Mouse (Mus musculus): Measurements from ENCODE around the gene Luzp1. TPM values are rescaled to one million over a fixed set of nuclear protein-coding genes. Genes with fewer than 3 reads are reported as not detected.
A peak's percentile ranks its signal among the peaks of the same experiment; 100 is the strongest.

The Luzp1 gene
- polyA plus RNA-seq, 1 experiment = 48.0 TPM

- TF ChIP-seq CTCF (IDR thresholded peaks at IDR 0.05; ENCODE audit: borderline replicate concordance, insufficient read depth, low read depth, low read length) = peak; percentile 93
- no peak for TF ChIP-seq POLR2A (IDR thresholded peaks at IDR 0.05; ENCODE audit: borderline replicate concordance, insufficient read depth, low read length)
- no peaks in the 10 kb centered on the region for H3K4me1 ChIP-seq (ENCODE audit: control insufficient read depth, insufficient read depth, low read length)
- H3K27me3 ChIP-seq (ENCODE audit: control insufficient read depth, insufficient read depth, low read length) = no peaks in the 10 kb centered on the region
- WGBS = 6% methylated on average over 10 of the region's 10 CpGs
- H3K4me3 ChIP-seq (replicated peaks; ENCODE audit: insufficient read depth, low read depth, low read length) = peak overlapping the region; percentile 43
- no peak overlapping the region for H3K27ac ChIP-seq (ENCODE audit: insufficient read depth, low read length)
- peak; percentile 53 to 82 for DNase-seq
Measured at GRCm38 (mm10) chr4:136454850-136455260, 14.7 kb upstream of the Luzp1 start.

GRCm38 (mm10) chr4:136456516-136457218, 12.9 kb upstream of the Luzp1 start:
- no peaks in the 10 kb centered on the region for H3K4me1 ChIP-seq (ENCODE audit: control insufficient read depth, insufficient read depth, low read length)
- 79% methylated on average over 6 of the region's 6 CpGs for WGBS
- no peak overlapping the region for H3K27ac ChIP-seq (ENCODE audit: insufficient read depth, low read length)
- no peaks in the 10 kb centered on the region for H3K27me3 ChIP-seq (ENCODE audit: control insufficient read depth, insufficient read depth, low read length)
- DNase-seq = peak in 1 of 2 experiments; percentile 44
- no peak overlapping the region for H3K4me3 ChIP-seq (replicated peaks; ENCODE audit: insufficient read depth, low read depth, low read length)
- TF ChIP-seq POLR2A (IDR thresholded peaks at IDR 0.05; ENCODE audit: borderline replicate concordance, insufficient read depth, low read length) = no peak
- TF ChIP-seq CTCF (IDR thresholded peaks at IDR 0.05; ENCODE audit: borderline replicate concordance, insufficient read depth, low read depth, low read length) = no peak

GRCm38 (mm10) chr4:136458276-136458675, 11.3 kb upstream of the Luzp1 start:
- peak in 1 of 2 experiments; percentile 32 for DNase-seq
- Histone ChIP-seq H3K27me3 (ENCODE audit: control insufficient read depth, insufficient read depth, low read length) (no peaks in the 10 kb centered on the region), H3K4me1 (ENCODE audit: control insufficient read depth, insufficient read depth, low read length) (peaks cover 2% of the 10 kb centered on the region; the same call in 1 of the 2 replicates), H3K4me3 (replicated peaks; ENCODE audit: insufficient read depth, low read depth, low read length) (no peak overlapping the region), H3K27ac (ENCODE audit: insufficient read depth, low read length) (no peak overlapping the region)
- WGBS = 43% methylated on average over 7 of the region's 7 CpGs
- TF ChIP-seq CTCF (IDR thresholded peaks at IDR 0.05; ENCODE audit: borderline replicate concordance, insufficient read depth, low read depth, low read length) (no peak), POLR2A (IDR thresholded peaks at IDR 0.05; ENCODE audit: borderline replicate concordance, insufficient read depth, low read length) (no peak)

GRCm38 (mm10) chr4:136459210-136459609, 10.4 kb upstream of the Luzp1 start:
- DNase-seq = no peak
- Histone ChIP-seq H3K27me3 (ENCODE audit: control insufficient read depth, insufficient read depth, low read length) (no peaks in the 10 kb centered on the region), H3K4me1 (ENCODE audit: control insufficient read depth, insufficient read depth, low read length) (peaks cover 3% of the 10 kb centered on the region; the same call in 1 of the 2 replicates), H3K4me3 (replicated peaks; ENCODE audit: insufficient read depth, low read depth, low read length) (no peak overlapping the region), H3K27ac (ENCODE audit: insufficient read depth, low read length) (no peak overlapping the region)
- 86% methylated on average over 12 of the region's 12 CpGs for WGBS
- no peak for TF ChIP-seq CTCF (IDR thresholded peaks at IDR 0.05; ENCODE audit: borderline replicate concordance, insufficient read depth, low read depth, low read length)
- TF ChIP-seq POLR2A (IDR thresholded peaks at IDR 0.05; ENCODE audit: borderline replicate concordance, insufficient read depth, low read length) = no peak

GRCm38 (mm10) chr4:136461206-136461605, 8.4 kb upstream of the Luzp1 start:
- H3K4me1 ChIP-seq (ENCODE audit: control insufficient read depth, insufficient read depth, low read length) = peaks cover 12% of the 10 kb centered on the region; the same call in 1 of the 2 replicates
- 83% methylated on average over 4 of the region's 4 CpGs for WGBS
- no peaks in the 10 kb centered on the region for H3K27me3 ChIP-seq (ENCODE audit: control insufficient read depth, insufficient read depth, low read length)
- no peak for DNase-seq
- no peak for TF ChIP-seq CTCF (IDR thresholded peaks at IDR 0.05; ENCODE audit: borderline replicate concordance, insufficient read depth, low read depth, low read length)
- no peak for TF ChIP-seq POLR2A (IDR thresholded peaks at IDR 0.05; ENCODE audit: borderline replicate concordance, insufficient read depth, low read length)
- no peak overlapping the region for H3K27ac ChIP-seq (ENCODE audit: insufficient read depth, low read length)
- no peak overlapping the region for H3K4me3 ChIP-seq (replicated peaks; ENCODE audit: insufficient read depth, low read depth, low read length)

GRCm38 (mm10) chr4:136461761-136462085, 7.8 kb upstream of the Luzp1 start:
- WGBS = 30% methylated on average over 6 of the region's 6 CpGs
- Histone ChIP-seq H3K4me1 (ENCODE audit: control insufficient read depth, insufficient read depth, low read length) (peaks cover 12% of the 10 kb centered on the region; the same call in 1 of the 2 replicates), H3K27me3 (ENCODE audit: control insufficient read depth, insufficient read depth, low read length) (no peaks in the 10 kb centered on the region), H3K27ac (ENCODE audit: insufficient read depth, low read length) (peak overlapping the region; percentile 87; the same call in 1 of the 2 replicates), H3K4me3 (replicated peaks; ENCODE audit: insufficient read depth, low read depth, low read length) (peak overlapping the region; percentile 83)
- TF ChIP-seq CTCF (IDR thresholded peaks at IDR 0.05; ENCODE audit: borderline replicate concordance, insufficient read depth, low read depth, low read length) (no peak), POLR2A (IDR thresholded peaks at IDR 0.05; ENCODE audit: borderline replicate concordance, insufficient read depth, low read length) (no peak)
- DNase-seq = no peak

- Histone ChIP-seq H3K4me3 (replicated peaks; ENCODE audit: insufficient read depth, low read depth, low read length) (peak within 1 kb of the TSS; percentile 83), H3K27ac (ENCODE audit: insufficient read depth, low read length) (peak within 1 kb of the TSS; percentile 87), H3K27me3 (ENCODE audit: control insufficient read depth, insufficient read depth, low read length) (no peaks in the 10 kb centered on the region), H3K4me1 (ENCODE audit: control insufficient read depth, insufficient read depth, low read length) (peaks cover 12% of the 10 kb centered on the region; the same call in 1 of the 2 replicates)
- TF ChIP-seq POLR2A (IDR thresholded peaks at IDR 0.05; ENCODE audit: borderline replicate concordance, insufficient read depth, low read length) = no peak
- 1% methylated on average over 64 of the region's 64 CpGs for WGBS
- DNase-seq = peak; percentile 77 to 85
Measured at GRCm38 (mm10) chr4:136462086-136462838, 7.3 kb upstream of the Luzp1 start, which contains the start of gene 6030445D17Rik. TSS of gene 6030445D17Rik (plus strand) at chr4:136462250.
